Mouse (Mus musculus): Measurements from ENCODE around the gene Fam221a.

DNA sequence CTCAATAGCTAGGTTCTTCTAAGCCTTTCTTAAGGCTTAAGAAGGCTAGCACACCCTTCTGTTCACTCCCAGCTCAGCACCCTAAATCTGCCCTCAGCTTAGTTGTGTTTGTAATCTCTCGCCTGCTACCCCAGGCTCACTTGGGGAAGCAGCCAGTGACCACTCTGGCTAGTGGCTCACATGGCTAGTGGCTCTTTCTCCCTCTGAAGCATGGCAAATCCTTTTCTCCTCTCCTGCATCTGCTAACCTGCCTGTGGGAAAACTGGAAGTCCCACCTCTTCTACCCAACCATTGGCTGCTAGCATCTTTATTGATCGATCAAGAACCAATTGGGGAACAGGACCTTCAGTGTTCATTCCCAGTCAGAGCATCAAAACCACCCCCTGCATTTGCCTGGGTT is 43.0 kb upstream of the Fam221a start:
- no peak for TF ChIP-seq MAX (IDR thresholded peaks at IDR 0.05)
- TF ChIP-seq CTCF (IDR thresholded peaks at IDR 0.05; ENCODE audit: control insufficient read depth, insufficient read depth, insufficient read length) = no peak

Measured in C2C12 (cell line).